In genomic region chr4:64200151-64200807, GRCm38 (mm10) we compare ENCODE assay signal across 9 mouse cellular contexts.
DNase-seq lines count a peak whose midpoint lies in the region; ATAC-seq lines count a peak whose summit lies in the region.
"Had no signal": no experiment of that assay in that cellular context is flagged by ENCODE, and none has a peak within 500 bp of the region (broad histone marks: within the 10 kb centered on the region; RNA-seq: fewer than 3 reads in every experiment).

No protein-coding gene starts in this region.

- DNase-seq in gastrocnemius, postnatal 4 days (ENCODE audit: low spot score in 2 of 2): peak; percentile 20 to 44
- DNase-seq in gastrocnemius, postnatal 25 days: no peak
- peak; percentile 23 for DNase-seq in urinary bladder, postnatal 14 days (ENCODE audit: low spot score)
- no peak for DNase-seq in urinary bladder, adult 2 months (ENCODE audit: low spot score)
- peak; percentile 65 for DNase-seq in heart, postnatal 4 days
- DNase-seq in lung, postnatal 25 days (ENCODE audit: low spot score): peak; percentile 7
- no peak for DNase-seq in thymus, postnatal 10 days (ENCODE audit: low spot score in 2 of 2)
- DNase-seq: liver, embryonic 13.5 days had no signal

- ATAC-seq in erythroid progenitor cell, adult 5-6 weeks (replicated peaks; ENCODE audit: low FRiP score, poor library complexity, severe bottlenecking): no peak

Comparison
In these comparisons a context has a peak if more than half of its experiments do, and no peak if none do; other contexts are left out.
1. DNase-seq: peak in gastrocnemius, postnatal 4 days (2 of 2), urinary bladder, postnatal 14 days (single experiment), heart, postnatal 4 days (single experiment) and lung, postnatal 25 days (single experiment); none in gastrocnemius, postnatal 25 days (single experiment), urinary bladder, adult 2 months (single experiment) and thymus, postnatal 10 days (0 of 2).